Mouse (Mus musculus): Measurements from ENCODE around the gene Pnpla8. TPM values are rescaled to one million over a fixed set of nuclear protein-coding genes. Genes with fewer than 3 reads are reported as not detected.
"Not testable (repeated sequence)": the region's sequence is repeated elsewhere in the genome, so short reads cannot be mapped to it uniquely, and the experiment has no call there.

Gene Pnpla8
- 120 and 129 TPM in 2 replicates for polyA plus RNA-seq (2015; fragmentation: Nextera tagmentation; extraction: Ambion mirVana)

DNA sequence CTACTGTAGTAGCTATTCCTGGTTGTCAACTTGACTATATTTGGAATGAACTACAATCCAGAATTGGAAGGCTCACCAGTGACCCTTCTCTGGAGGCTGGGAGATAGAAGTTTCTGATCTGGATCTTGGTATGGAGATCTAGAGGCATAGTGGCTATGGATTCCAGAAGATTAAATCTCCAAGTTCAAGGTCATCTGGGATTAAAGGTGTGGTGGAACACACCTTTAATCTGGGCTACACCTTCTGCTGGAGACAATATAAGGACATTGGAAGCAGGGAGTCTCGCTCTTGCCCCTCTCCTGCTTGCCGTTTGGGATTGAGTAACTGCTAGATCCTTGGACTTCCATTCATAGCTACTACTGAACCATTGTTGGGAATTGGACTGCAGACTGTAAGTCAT lies at the start of gene Pnpla8:
Gene Pnpla8 (plus strand): TSS at position 301 of the 400 bp plus-strand sequence.
- not testable (repeated sequence) for ATAC-seq (ENCODE audit: low read depth); H3K9me3 ChIP-seq; H3K4me1 ChIP-seq (replicated peaks); H3K27me3 ChIP-seq; H3K36me3 ChIP-seq; H3K27ac ChIP-seq (replicated peaks)
- Histone ChIP-seq H3K4me3 (peak within 1 kb of the TSS; percentile 54), H3K4me2 (peak within 1 kb of the TSS; percentile 65), H3K9ac (peak within 1 kb of the TSS; percentile 73)
- WGBS: 89% methylated on average over 2 of the region's 2 CpGs

GRCm38 (mm10) chr12:44176331-44177037 lies 44.7 kb upstream of the Pnpla8 start:
- Histone ChIP-seq H3K9ac (no peak overlapping the region), H3K9me3 (no peaks in the 10 kb centered on the region), H3K4me2 (peak overlapping the region; percentile 4), H3K4me3 (no peak overlapping the region), H3K27ac (replicated peaks) (no peak overlapping the region), H3K4me1 (replicated peaks) (peaks cover 11% of the 10 kb centered on the region), H3K36me3 (no peaks in the 10 kb centered on the region), H3K27me3 (no peaks in the 10 kb centered on the region)
- no peak for ATAC-seq (ENCODE audit: low read depth)
- WGBS: 49% methylated on average over 10 of the region's 10 CpGs

GRCm38 (mm10) chr12:44177038-44177355 lies 44.2 kb upstream of the Pnpla8 start:
- Histone ChIP-seq H3K9ac (no peak overlapping the region), H3K4me3 (no peak overlapping the region), H3K27ac (replicated peaks) (no peak overlapping the region), H3K9me3 (no peaks in the 10 kb centered on the region), H3K4me2 (no peak overlapping the region), H3K4me1 (replicated peaks) (peaks cover 11% of the 10 kb centered on the region), H3K36me3 (no peaks in the 10 kb centered on the region), H3K27me3 (no peaks in the 10 kb centered on the region)
- ATAC-seq (ENCODE audit: low read depth): no peak
- 48% methylated on average over 2 of the region's 2 CpGs for WGBS

DNA sequence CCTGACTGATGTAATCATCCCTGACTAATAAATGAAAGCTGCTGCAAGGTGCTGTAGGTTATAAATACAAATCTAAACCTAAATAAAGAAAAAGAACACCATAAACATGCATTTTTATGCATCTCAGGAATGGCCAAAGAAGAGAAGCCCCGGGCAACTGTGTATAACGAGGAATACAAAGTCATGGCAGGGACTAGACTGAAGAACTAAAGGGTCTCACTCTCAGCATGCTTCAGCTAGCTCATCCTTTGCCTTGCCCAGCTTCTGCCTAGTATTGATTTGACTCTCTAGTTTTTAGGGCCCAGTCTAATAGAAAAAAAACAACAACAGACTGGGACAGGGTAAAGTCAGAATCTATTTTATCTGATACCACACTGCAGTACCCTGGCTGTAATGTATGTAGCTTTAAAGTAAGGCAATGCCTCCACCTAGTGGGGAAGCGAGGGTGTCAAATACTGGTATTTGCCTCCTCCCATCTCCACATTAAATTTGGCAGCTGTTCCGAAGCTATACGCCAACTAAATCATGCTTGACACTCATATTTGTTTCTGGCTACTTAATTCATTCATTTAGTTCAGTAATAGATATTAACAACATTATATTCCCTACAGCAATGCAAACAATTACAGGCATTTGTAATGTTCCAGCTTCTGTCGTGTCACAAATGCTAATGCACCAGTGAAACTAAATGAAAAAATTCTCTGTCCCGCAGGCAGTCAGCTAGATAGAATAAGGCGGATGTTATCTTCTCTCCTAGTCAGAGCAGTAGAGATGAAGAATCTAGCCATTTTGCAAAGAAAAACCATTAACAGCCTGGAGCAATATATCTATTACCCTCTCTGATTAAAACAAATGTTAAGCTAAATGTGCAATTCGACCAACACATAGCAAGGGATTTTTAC lies 39.8 kb upstream of the Pnpla8 start:
- H3K4me1 ChIP-seq (replicated peaks): peaks cover 8% of the 10 kb centered on the region
- H3K4me3 ChIP-seq: no peak overlapping the region
- no peaks in the 10 kb centered on the region for H3K9me3 ChIP-seq
- WGBS: 40% methylated on average over 9 of the region's 9 CpGs
- H3K4me2 ChIP-seq: no peak overlapping the region
- no peaks in the 10 kb centered on the region for H3K36me3 ChIP-seq
- H3K27me3 ChIP-seq: no peaks in the 10 kb centered on the region
- H3K9ac ChIP-seq: no peak overlapping the region
- ATAC-seq (ENCODE audit: low read depth): peak; percentile 94
- no peak overlapping the region for H3K27ac ChIP-seq (replicated peaks)

DNA sequence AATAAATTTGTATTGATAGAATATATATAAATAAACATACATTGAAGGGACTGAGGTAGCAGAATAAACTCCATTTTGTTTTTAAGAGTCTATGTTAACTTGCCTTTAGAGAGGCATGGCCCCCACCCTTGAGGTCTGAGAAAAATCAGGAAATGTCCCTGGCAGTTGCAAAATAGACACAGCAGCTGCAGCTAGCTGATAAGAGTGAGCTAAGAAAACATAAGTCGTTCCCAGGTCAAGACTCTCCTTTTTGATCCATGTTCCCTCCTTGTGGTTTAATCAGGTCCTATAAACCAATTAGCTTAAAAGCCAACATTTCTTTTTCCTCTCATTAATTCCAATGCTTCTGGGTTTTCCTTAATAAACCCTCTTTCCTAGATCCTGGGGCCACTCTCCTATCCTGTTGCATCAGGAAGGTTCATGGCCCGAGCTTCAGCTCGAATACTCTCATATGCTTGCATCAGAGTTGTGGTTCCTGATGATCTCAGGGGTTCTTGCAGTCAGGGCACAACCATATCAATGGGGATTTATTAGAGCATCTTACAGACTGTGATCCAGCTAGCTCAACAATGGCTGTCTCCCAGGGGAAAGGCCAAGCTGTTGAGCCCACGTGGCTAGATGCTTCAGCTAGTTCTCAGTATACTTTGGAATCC lies 23.2 kb upstream of the Pnpla8 start:
- Histone ChIP-seq H3K9me3 (no peaks in the 10 kb centered on the region), H3K4me3 (no peak overlapping the region), H3K36me3 (0 out of 2 replicates have a peak, but pooled peaks cover 7% of the 10 kb centered on the region), H3K4me2 (no peak overlapping the region), H3K27me3 (no peaks in the 10 kb centered on the region), H3K4me1 (replicated peaks) (no peaks in the 10 kb centered on the region), H3K9ac (no peak overlapping the region), H3K27ac (replicated peaks) (no peak overlapping the region)
- WGBS: 51% methylated on average over 4 of the region's 4 CpGs
- no peak for ATAC-seq (ENCODE audit: low read depth)

DNA sequence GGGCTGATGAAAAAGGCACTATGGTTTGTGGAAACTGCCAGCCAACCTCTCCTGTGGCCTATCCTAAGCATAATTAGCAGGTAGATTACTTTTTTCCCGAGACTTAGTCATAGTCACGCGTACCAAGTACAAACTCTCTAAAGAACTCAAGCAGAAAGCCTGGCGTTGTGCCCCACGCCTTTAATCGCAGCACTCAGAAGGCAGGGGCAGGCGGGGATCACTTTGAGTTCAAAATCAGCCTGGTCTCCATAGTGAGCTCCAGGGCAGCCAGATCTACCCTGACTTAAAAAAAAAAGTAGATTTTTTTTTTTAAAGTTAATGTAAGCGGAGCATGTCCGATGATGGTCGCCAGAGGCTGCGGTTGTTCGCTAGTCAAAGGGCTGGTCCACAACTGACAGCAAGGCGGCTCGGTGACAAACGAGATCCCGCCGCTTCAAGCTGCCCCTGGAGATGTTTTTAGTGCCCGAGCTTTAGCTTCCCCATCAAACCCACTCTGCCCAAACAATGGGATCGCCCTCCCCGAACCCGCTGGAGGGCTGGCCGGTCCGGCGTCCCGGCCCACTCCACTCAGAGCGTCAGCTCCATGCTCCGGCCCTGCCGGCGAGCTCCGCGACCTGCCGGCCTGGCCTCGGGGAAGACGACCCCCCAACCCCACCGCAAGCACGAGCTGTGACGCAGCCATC lies 11.9 kb upstream of the Pnpla8 start:
- ATAC-seq (ENCODE audit: low read depth): no peak
- H3K4me1 ChIP-seq (replicated peaks): peaks cover 13% of the 10 kb centered on the region
- under 1% methylated on average over 37 of the region's 37 CpGs for WGBS
- H3K27ac ChIP-seq (replicated peaks): peak overlapping the region; percentile 94
- H3K27me3 ChIP-seq: no peaks in the 10 kb centered on the region
- H3K36me3 ChIP-seq: peaks cover 8% of the 10 kb centered on the region; the same call in 1 of the 2 replicates
- no peaks in the 10 kb centered on the region for H3K9me3 ChIP-seq
- peak overlapping the region; percentile 94 for H3K4me3 ChIP-seq
- H3K4me2 ChIP-seq: peak overlapping the region; percentile 75
- peak overlapping the region; percentile 90 for H3K9ac ChIP-seq

- peaks cover 4% of the 10 kb centered on the region; the same call in 1 of the 2 replicates for H3K36me3 ChIP-seq
- no peaks in the 10 kb centered on the region for H3K9me3 ChIP-seq
- H3K4me3 ChIP-seq: peak within 1 kb of the TSS; percentile 94
- H3K4me2 ChIP-seq: peak within 1 kb of the TSS; percentile 75
- ATAC-seq (ENCODE audit: low read depth): peak; percentile 98
- peak within 1 kb of the TSS; percentile 94 for H3K27ac ChIP-seq (replicated peaks)
- H3K9ac ChIP-seq: peak within 1 kb of the TSS; percentile 90
- WGBS: under 1% methylated on average over 77 of the region's 77 CpGs
- peaks cover 13% of the 10 kb centered on the region for H3K4me1 ChIP-seq (replicated peaks)
- H3K27me3 ChIP-seq: no peaks in the 10 kb centered on the region
These were observed 11.1 kb upstream of the Pnpla8 start, which contains the start of gene Dnajb9 for GRCm38 (mm10) chr12:44209824-44210752. Gene Dnajb9 (minus strand): TSS chr12:44210326.

DNA sequence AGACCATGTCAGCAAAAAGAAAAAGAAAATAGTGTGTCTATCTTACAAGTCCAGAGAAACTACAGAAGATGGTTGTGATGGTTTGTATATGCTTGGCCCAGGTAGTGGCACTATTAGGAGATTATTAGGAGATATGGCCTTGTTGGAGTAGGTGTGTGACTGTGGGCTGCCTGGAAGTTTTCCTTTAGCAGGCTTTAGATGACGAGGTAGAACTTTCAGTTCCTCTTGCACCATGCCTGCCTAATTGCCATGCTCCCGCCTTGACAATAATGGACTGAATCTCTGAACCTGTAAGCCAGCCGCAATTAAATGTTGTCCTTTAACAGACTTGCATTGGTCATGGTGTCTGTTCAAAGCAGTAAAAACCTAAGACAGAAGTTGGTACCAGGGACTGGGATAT lies 9.6 kb upstream of the Pnpla8 start:
- Histone ChIP-seq H3K36me3 (no peaks in the 10 kb centered on the region), H3K4me1 (replicated peaks) (peaks cover 13% of the 10 kb centered on the region), H3K27me3 (no peaks in the 10 kb centered on the region), H3K9me3 (no peaks in the 10 kb centered on the region), H3K27ac (replicated peaks) (no peak overlapping the region), H3K9ac (no peak overlapping the region), H3K4me3 (no peak overlapping the region), H3K4me2 (no peak overlapping the region)
- ATAC-seq (ENCODE audit: low read depth): no peak
- 93% methylated on average over 3 of the region's 3 CpGs for WGBS

- Histone ChIP-seq H3K4me1 (replicated peaks) (no peaks in the 10 kb centered on the region; the same call in 1 of the 2 replicates), H3K27ac (replicated peaks) (no peak overlapping the region), H3K4me2 (peak overlapping the region; percentile 65), H3K4me3 (peak overlapping the region; percentile 54), H3K9ac (peak overlapping the region; percentile 73), H3K36me3 (no peaks in the 10 kb centered on the region), H3K27me3 (no peaks in the 10 kb centered on the region), H3K9me3 (no peaks in the 10 kb centered on the region)
- WGBS: 1% methylated on average over 88 of the region's 89 CpGs
- ATAC-seq (ENCODE audit: low read depth): no peak
These were observed 634 bp downstream of the Pnpla8 start for GRCm38 (mm10) chr12:44221651-44222356.

DNA sequence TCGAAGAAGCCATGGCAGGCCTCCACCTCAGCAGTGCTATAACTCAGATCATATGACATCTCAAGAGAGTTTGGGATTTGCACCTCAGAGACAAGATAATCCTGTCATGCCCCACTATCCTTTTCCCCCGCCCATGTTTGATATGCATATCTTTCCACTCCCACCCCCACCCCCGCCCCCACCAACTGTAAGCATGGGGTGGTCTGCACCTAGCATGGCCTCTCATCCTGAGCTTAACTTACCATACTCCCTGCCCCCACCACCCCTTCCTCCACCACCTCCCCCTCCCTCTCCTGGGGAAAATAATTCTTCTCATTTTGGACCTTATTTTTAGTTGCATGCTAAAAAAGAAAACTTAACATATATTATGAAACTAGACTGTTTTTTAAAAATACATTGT lies 1.9 kb downstream of the Pnpla8 start:
- H3K4me1 ChIP-seq (replicated peaks): no peaks in the 10 kb centered on the region; the same call in 1 of the 2 replicates
- H3K4me2 ChIP-seq: no peak overlapping the region
- H3K9me3 ChIP-seq: no peaks in the 10 kb centered on the region
- no peaks in the 10 kb centered on the region for H3K27me3 ChIP-seq
- no peak overlapping the region for H3K27ac ChIP-seq (replicated peaks)
- WGBS: 75% methylated on average over 3 of the region's 3 CpGs
- H3K4me3 ChIP-seq: no peak overlapping the region
- H3K36me3 ChIP-seq: no peaks in the 10 kb centered on the region
- ATAC-seq (ENCODE audit: low read depth): no peak
- H3K9ac ChIP-seq: no peak overlapping the region
